ENCODE assay signal across 9 mouse cellular contexts in genomic region chr16:91534477-91534876, GRCm38 (mm10). TPM values are rescaled to one million over a fixed set of nuclear protein-coding genes. Genes with fewer than 3 reads are reported as not detected.
DNase-seq lines count a peak whose midpoint lies in the region; ATAC-seq and TF ChIP-seq lines count a peak whose summit lies in the region.
"Had no signal": no experiment of that assay in that cellular context is flagged by ENCODE, and none has a peak within 500 bp of the region (broad histone marks: within the 10 kb centered on the region; RNA-seq: fewer than 3 reads in every experiment).

No protein-coding gene starts in this region.

- ATAC-seq in kidney, embryonic 14.5 days (ENCODE audit: low FRiP score, low TSS enrichment) = peak; percentile 86; the same call in 1 of the 2 replicates
- ATAC-seq in stomach, embryonic 16.5 days (ENCODE audit: insufficient read depth, low FRiP score) = peak; percentile 87; the same call in 1 of the 2 replicates

- H3K27ac ChIP-seq in kidney, embryonic 14.5 days (ENCODE audit: low read depth, low read length) = no peak overlapping the region
- H3K27ac ChIP-seq in liver, adult 2 months (replicated peaks; ENCODE audit: insufficient read depth, low read depth, low read length) = no peak overlapping the region
- H3K27ac ChIP-seq in stomach, embryonic 16.5 days (ENCODE audit: low read length) = no peak overlapping the region

- no peak overlapping the region for H3K4me2 ChIP-seq in kidney, embryonic 14.5 days (replicated peaks; ENCODE audit: low read depth, low read length)
- H3K4me2 ChIP-seq in stomach, embryonic 16.5 days (ENCODE audit: low read depth, low read length) = no peak overlapping the region

- 59% methylated on average over 13 of the region's 13 CpGs for WGBS in kidney, embryonic 14.5 days
- 47% methylated on average over 13 of the region's 13 CpGs for WGBS in liver, adult 2 months
- 59% methylated on average over 13 of the region's 13 CpGs for WGBS in stomach, embryonic 16.5 days

- no peaks in the 10 kb centered on the region for H3K9me3 ChIP-seq in kidney, embryonic 14.5 days (ENCODE audit: control insufficient read depth, low read length)
- no peaks in the 10 kb centered on the region for H3K9me3 ChIP-seq in stomach, embryonic 16.5 days (replicated peaks; ENCODE audit: control insufficient read depth, low read length)

- H3K9ac ChIP-seq in kidney, embryonic 14.5 days (ENCODE audit: low read depth, low read length) = no peak overlapping the region
- no peak overlapping the region for H3K9ac ChIP-seq in liver, adult 2 months (ENCODE audit: low read depth, low read length)
- no peak overlapping the region for H3K9ac ChIP-seq in stomach, embryonic 16.5 days (ENCODE audit: low read length)

- TF ChIP-seq POLR2A in liver, adult 2 months (IDR thresholded peaks at IDR 0.05; ENCODE audit: extremely low read depth, insufficient read depth, low read length) = no peak

- DNase-seq in kidney, adult 18-20 months = no peak
- peak; percentile 93 for DNase-seq in 3T3-L1 (ENCODE audit: low read depth, low spot score)
- peak; percentile 49 to 56 for DNase-seq in CD8-positive naive resting alpha-beta T cell, adult 2 months (ENCODE audit: low read depth in 2 of 2, low spot score in 2 of 2)
- DNase-seq in embryo, embryonic 11.5 days (ENCODE audit: low read depth, low spot score) = peak; percentile 97
- DNase-seq in liver, adult 2 months (ENCODE audit: extremely low read depth, low read depth, low spot score) = peak; percentile 62
- no peak for DNase-seq in layer of hippocampus, adult 9-11 months

- H3K36me3 ChIP-seq in kidney, embryonic 14.5 days (ENCODE audit: control insufficient read depth, insufficient read depth, low read length) = no peaks in the 10 kb centered on the region
- no peaks in the 10 kb centered on the region for H3K36me3 ChIP-seq in liver, adult 2 months (ENCODE audit: control insufficient read depth, insufficient read depth, low read length)
- no peaks in the 10 kb centered on the region for H3K36me3 ChIP-seq in stomach, embryonic 16.5 days (ENCODE audit: control insufficient read depth, insufficient read depth, low read length)

- H3K79me2 ChIP-seq in liver, adult 2 months (ENCODE audit: control insufficient read depth, insufficient read depth, low read length) = no peaks in the 10 kb centered on the region

- TF ChIP-seq CTCF in liver, adult 2 months (IDR thresholded peaks at IDR 0.05; ENCODE audit: low read depth, low read length) = no peak

- H3K27me3 ChIP-seq in kidney, embryonic 14.5 days (ENCODE audit: control insufficient read depth, insufficient read depth, low read length) = no peaks in the 10 kb centered on the region
- H3K27me3 ChIP-seq in liver, adult 2 months (ENCODE audit: control insufficient read depth, insufficient read depth, low read length) = no peaks in the 10 kb centered on the region
- no peaks in the 10 kb centered on the region for H3K27me3 ChIP-seq in stomach, embryonic 16.5 days (ENCODE audit: control insufficient read depth, insufficient read depth, low read length)

- H3K4me3 ChIP-seq in kidney, embryonic 14.5 days (ENCODE audit: low read length) = no peak overlapping the region
- no peak overlapping the region for H3K4me3 ChIP-seq in liver, adult 2 months (ENCODE audit: insufficient read depth, low read depth, low read length)
- no peak overlapping the region for H3K4me3 ChIP-seq in stomach, embryonic 16.5 days (replicated peaks; ENCODE audit: low read length)
- H3K4me3 ChIP-seq: erythroblast, embryonic 14.5 days had no signal

- peaks cover 7% of the 10 kb centered on the region; the same call in 1 of the 2 replicates for H3K4me1 ChIP-seq in kidney, embryonic 14.5 days (ENCODE audit: control insufficient read depth, insufficient read depth, low read length)
- H3K4me1 ChIP-seq in liver, adult 2 months (ENCODE audit: control insufficient read depth, insufficient read depth, low read length) = no peaks in the 10 kb centered on the region
- 0 out of 2 replicates have a peak, but pooled peaks cover 4% of the 10 kb centered on the region for H3K4me1 ChIP-seq in stomach, embryonic 16.5 days (ENCODE audit: control insufficient read depth, insufficient read depth, low read length)

RNA-seq across cellular contexts. Expression of gene Ifngr2, which starts 12.4 kb away (rescaled TPM):
- 36.0 and 45.7 TPM in 2 replicates for polyA plus RNA-seq in kidney, embryonic 14.5 days (2014; fragmentation: Nextera tagmentation; extraction: Ambion mirVana)
- total RNA-seq in liver, adult 2 months (2014; rRNA removed) = 8.2 and 10.4 TPM in 2 replicates
- polyA plus RNA-seq in liver, adult 2 months (2012; rRNA removed) = 7.3 TPM in 2 replicates
- polyA plus RNA-seq in stomach, embryonic 16.5 days (2015; fragmentation: Nextera tagmentation; extraction: Ambion mirVana) = 53.7 and 58.0 TPM in 2 replicates

RNA-seq across cellular contexts. Expression of gene Ifnar1, which starts 49.4 kb away (rescaled TPM):
- polyA plus RNA-seq in kidney, embryonic 14.5 days (2014; fragmentation: Nextera tagmentation; extraction: Ambion mirVana) = 37.8 and 69.6 TPM in 2 replicates
- total RNA-seq in liver, adult 2 months (2014; rRNA removed) = 26.4 and 28.3 TPM in 2 replicates
- polyA plus RNA-seq in liver, adult 2 months (2012; rRNA removed) = 11.9 and 14.0 TPM in 2 replicates
- polyA plus RNA-seq in stomach, embryonic 16.5 days (2015; fragmentation: Nextera tagmentation; extraction: Ambion mirVana) = 47.2 and 47.3 TPM in 2 replicates

Comparison
In these comparisons a context has a peak if more than half of its experiments do, and no peak if none do; other contexts are left out.
1. DNase-seq: peak in 3T3-L1 (single experiment), CD8-positive naive resting alpha-beta T cell, adult 2 months (2 of 2), embryo, embryonic 11.5 days (single experiment) and liver, adult 2 months (single experiment); none in kidney, adult 18-20 months (single experiment) and layer of hippocampus, adult 9-11 months (single experiment).